Mouse (Mus musculus) mouse trophoblast stem cell (cell line): Measurements from ENCODE around the gene Gm8212.
"Not testable (repeated sequence)": the region's sequence is repeated elsewhere in the genome, so short reads cannot be mapped to it uniquely, and the experiment has no call there.

Experiments
- in situ Hi-C, 2 experiments: fragments of 300-500 bp; cut with MseI, MboI; formaldehyde crosslinking; loops; 2 replicates in 1 of 2; 3 replicates in 1 of 2; pipeline ENCODE4 v1.15.1; 2025

Gm8212 gene

DNA sequence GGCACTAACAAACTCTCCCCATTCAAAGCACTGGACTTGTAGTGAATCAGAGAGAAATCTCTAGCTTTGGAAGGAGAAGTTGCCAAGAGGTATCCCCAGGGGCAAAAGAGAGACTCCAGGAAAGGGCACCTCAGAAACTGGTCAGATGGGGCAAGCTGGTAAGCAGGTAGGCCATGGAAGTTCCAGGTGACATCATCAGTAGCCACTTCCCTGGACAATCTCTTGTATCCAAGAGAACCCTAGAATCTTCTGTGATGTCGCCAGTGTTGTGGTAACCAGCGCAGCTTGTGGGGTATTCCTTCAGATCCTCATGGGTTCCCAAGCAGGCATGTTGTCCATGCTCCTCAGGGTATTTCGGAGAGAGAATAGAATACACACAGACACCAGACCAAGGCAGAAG is at the start of gene Gm8212:
Gene Gm8212, plus strand, starts transcription at position 301 of the 400 bp plus-strand sequence.
- in situ Hi-C loops = not testable (repeated sequence)

GRCm38 (mm10) chr14:44213154-44213553 is 15.7 kb downstream of the Gm8212 start, which contains the start of gene 4930503E14Rik:
4930503E14Rik (minus strand) TSS chr14:44213254.
- in situ Hi-C loops = not testable (repeated sequence)

DNA sequence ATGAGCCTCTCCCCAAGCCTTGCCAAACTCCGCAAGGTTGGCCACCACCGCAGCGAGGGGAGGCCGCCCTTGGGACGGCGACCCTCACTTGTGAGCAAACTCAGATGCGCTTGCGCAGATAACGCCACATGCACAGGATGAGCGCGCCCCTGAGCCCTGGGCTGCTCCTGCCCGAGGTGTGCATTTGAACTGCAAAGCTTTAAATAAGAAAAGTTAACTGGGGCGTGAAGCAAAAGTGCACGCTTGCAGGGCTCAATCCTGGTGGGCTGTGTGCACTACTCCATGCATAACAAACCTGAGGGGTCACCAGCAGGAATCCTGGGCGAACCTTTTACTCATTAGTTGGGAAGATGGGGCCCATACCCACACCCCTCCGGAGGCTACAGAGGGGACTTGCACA is 50.6 kb downstream of the Gm8212 start:
- in situ Hi-C loops = no loop called here
